ENCODE assay signal across 21 mouse cellular contexts in genomic region chr1:165781911-165782310, GRCm38 (mm10). TPM values are rescaled to one million over a fixed set of nuclear protein-coding genes. Genes with fewer than 3 reads are reported as not detected.
"Had no signal": no experiment of that assay in that cellular context is flagged by ENCODE, and none has a peak within 500 bp of the region (broad histone marks: within the 10 kb centered on the region; RNA-seq: fewer than 3 reads in every experiment).

No protein-coding gene starts in this region.

- H3K27me3 ChIP-seq: stomach, embryonic 15.5 days had no signal

- H3K9me3 ChIP-seq: limb, embryonic 10.5 days; limb, embryonic 13.5 days; liver, embryonic 13.5 days; midbrain, embryonic 12.5 days; neural tube, embryonic 13.5 days; stomach, embryonic 15.5 days had no signal

- H3K4me3 ChIP-seq: limb, embryonic 10.5 days; limb, embryonic 13.5 days; liver, embryonic 13.5 days; midbrain, embryonic 12.5 days; myocyte; neural tube, embryonic 13.5 days; stomach, embryonic 15.5 days had no signal

- H3K36me3 ChIP-seq: limb, embryonic 10.5 days; limb, embryonic 13.5 days; liver, embryonic 13.5 days; midbrain, embryonic 12.5 days; neural tube, embryonic 13.5 days; stomach, embryonic 15.5 days had no signal

- H3K9ac ChIP-seq: limb, embryonic 13.5 days; liver, embryonic 13.5 days; midbrain, embryonic 12.5 days; neural tube, embryonic 13.5 days; stomach, embryonic 15.5 days had no signal

- H3K4me2 ChIP-seq: limb, embryonic 13.5 days; midbrain, embryonic 12.5 days; neural tube, embryonic 13.5 days; stomach, embryonic 15.5 days had no signal

- H3K27ac ChIP-seq: limb, embryonic 13.5 days; liver, embryonic 13.5 days; midbrain, embryonic 12.5 days; neural tube, embryonic 13.5 days; stomach, embryonic 15.5 days had no signal

- DNase-seq: kidney, adult 18-20 months; kidney, adult 9 months; kidney, postnatal 14 days; kidney, postnatal 4 days; liver, embryonic 13.5 days; lung, adult 2 months; lung, postnatal 14 days; lung, postnatal 4 days; retina, postnatal 1 day; right cerebral cortex, postnatal 25 days; spleen, adult 18-20 months had no signal

RNA-seq across cellular contexts. Expression of gene Cd247, which starts 6.6 kb away (rescaled TPM):
- total RNA-seq: layer of hippocampus, adult 18-20 months; layer of hippocampus, postnatal 14 days; left cerebral cortex, adult 8-10 months; left cerebral cortex, postnatal 14 days had no signal
- polyA plus RNA-seq: myocyte had no signal
